Mouse (Mus musculus) urinary bladder, postnatal 14 days (tissue): Measurements from ENCODE around the gene Uts2.
A peak's percentile ranks its signal among the peaks of the same experiment; 100 is the strongest.

Experiments
- DNase-seq: peaks from one replicate; pipeline ENCODE4 v3.0.0; 2021; ENCODE audit warnings: low spot score

Gene Uts2

GRCm38 (mm10) chr4:150996797-150997196 lies at the start of gene Uts2:
Gene Uts2, plus strand, starts transcription at chr4:150997097.
- DNase-seq: no peak

- DNase-seq: no peak
Observed at GRCm38 (mm10) chr4:150950972-150951371, 45.9 kb upstream of the Uts2 start.

GRCm38 (mm10) chr4:150956369-150957105 lies 40.4 kb upstream of the Uts2 start:
- DNase-seq: no peak

- DNase-seq: no peak
Observed at GRCm38 (mm10) chr4:150957106-150957458, 39.8 kb upstream of the Uts2 start.

- DNase-seq: no peak
Observed at GRCm38 (mm10) chr4:150958536-150958935, 38.4 kb upstream of the Uts2 start.

GRCm38 (mm10) chr4:150962231-150962630 lies 34.7 kb upstream of the Uts2 start:
- DNase-seq: peak; percentile 32

- DNase-seq: no peak
Observed at GRCm38 (mm10) chr4:150963711-150964110, 33.2 kb upstream of the Uts2 start.

GRCm38 (mm10) chr4:150964635-150965554 lies 32.0 kb upstream of the Uts2 start:
- peak; percentile 91 for DNase-seq

- DNase-seq: no peak
Observed at GRCm38 (mm10) chr4:150965555-150965951, 31.3 kb upstream of the Uts2 start.

GRCm38 (mm10) chr4:150966556-150966955 lies 30.3 kb upstream of the Uts2 start:
- peak; percentile 73 for DNase-seq

GRCm38 (mm10) chr4:150968956-150969355 lies 27.9 kb upstream of the Uts2 start:
- no peak for DNase-seq

GRCm38 (mm10) chr4:150973264-150973663 lies 23.6 kb upstream of the Uts2 start:
- DNase-seq: peak; percentile 24

GRCm38 (mm10) chr4:150975145-150975544 lies 21.8 kb upstream of the Uts2 start:
- no peak for DNase-seq

GRCm38 (mm10) chr4:150978156-150978910 lies 18.6 kb upstream of the Uts2 start:
- no peak for DNase-seq

GRCm38 (mm10) chr4:150979455-150979854 lies 17.4 kb upstream of the Uts2 start:
- DNase-seq: no peak

- DNase-seq: no peak
Observed at GRCm38 (mm10) chr4:150980153-150980552, 16.7 kb upstream of the Uts2 start.

- DNase-seq: no peak
Observed at GRCm38 (mm10) chr4:150990148-150990547, 6.7 kb upstream of the Uts2 start.

GRCm38 (mm10) chr4:150998626-150999025 lies 1.7 kb downstream of the Uts2 start:
- no peak for DNase-seq

- DNase-seq: no peak
Observed at GRCm38 (mm10) chr4:151001397-151001796, 4.5 kb downstream of the Uts2 start.

- DNase-seq: no peak
Observed at GRCm38 (mm10) chr4:151005656-151006318, 8.9 kb downstream of the Uts2 start.

GRCm38 (mm10) chr4:151006945-151007344 lies 10.0 kb downstream of the Uts2 start:
- DNase-seq: peak; percentile 48

GRCm38 (mm10) chr4:151010316-151010715 lies 13.4 kb downstream of the Uts2 start:
- DNase-seq: no peak
